Mouse (Mus musculus): ENCODE results near the gene Jak1.

Gene Jak1

DNA sequence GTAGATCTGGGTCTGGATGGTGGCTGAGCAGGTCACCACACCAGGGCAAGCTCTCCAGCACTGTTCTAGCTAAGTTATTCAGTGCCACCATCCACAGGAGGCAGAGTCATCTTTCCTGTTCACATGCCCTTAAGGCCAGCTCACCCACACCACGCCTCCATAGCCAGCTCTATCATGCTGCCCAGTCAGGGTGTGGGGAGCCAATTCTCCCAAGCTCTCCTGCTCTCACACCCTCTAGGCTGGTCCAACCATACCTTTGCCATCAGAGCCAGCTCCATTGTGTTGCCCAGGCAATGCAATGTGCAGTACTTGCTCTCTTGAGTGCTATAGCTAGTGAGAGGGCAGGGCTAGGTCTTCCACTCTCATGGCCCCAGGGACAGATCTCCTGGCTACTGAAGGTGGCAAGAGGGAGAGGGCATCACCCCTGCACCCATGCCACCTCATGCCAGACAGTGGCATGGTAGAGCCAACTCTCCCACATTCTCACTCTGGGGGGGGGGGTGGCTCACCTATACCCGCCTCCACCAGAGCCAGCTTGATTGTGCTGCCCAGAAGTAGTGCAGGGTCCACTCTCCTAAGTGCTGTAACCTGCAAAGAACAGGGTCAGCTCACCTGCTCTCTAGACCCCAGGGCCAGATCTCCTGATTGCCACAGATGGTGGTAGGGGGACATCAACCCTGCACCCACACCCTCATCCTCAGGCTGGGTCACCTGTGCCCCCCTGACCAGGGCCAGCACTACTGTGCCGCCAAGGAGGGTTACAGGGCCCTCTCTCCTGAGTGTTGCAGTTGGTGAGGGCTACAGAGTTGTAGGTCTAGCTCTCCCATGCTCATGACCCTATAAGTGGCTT is 25.5 kb downstream of the Jak1 start:
- no peak for DNase-seq (ENCODE audit: extremely low spot score, low spot score)

DNA sequence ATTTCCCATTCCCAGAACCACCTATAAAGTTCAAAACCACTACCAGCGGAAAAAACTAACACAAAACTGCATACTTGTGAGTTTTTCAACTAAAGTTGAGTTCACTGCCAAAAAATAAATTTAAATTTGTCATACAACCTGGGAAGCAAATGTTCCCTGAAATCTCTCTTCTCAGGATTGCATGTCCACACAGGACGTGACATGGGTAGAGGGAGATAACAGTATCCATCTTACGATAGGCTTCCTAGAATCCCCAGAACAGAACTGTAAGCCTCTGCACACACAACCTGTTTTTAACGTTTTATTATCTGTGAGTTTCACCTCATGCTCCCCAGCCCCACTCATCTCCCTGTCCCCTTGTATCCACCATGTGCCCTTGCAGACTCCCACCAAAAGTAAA is 26.5 kb downstream of the Jak1 start:
- DNase-seq (ENCODE audit: extremely low spot score, low spot score) = no peak

DNA sequence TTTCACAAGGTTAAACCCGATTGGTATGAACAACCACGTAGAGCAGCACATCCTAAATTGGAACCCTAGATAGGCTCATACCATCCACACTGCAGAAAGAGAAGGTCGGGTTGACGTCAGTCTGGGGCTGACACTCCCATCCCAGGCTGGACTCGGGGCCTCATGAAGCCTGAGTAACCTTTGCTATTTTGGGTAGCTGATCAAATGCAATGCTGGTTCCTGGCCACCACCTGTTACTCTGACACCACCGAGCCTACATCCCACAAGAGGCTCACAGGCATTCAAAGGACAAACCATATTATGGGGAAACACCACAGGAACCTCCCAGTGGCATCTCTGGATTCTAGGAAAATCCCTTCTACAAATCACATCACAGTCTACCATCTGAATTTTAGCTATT is 28.3 kb downstream of the Jak1 start:
- DNase-seq (ENCODE audit: extremely low spot score, low spot score) = no peak

DNA sequence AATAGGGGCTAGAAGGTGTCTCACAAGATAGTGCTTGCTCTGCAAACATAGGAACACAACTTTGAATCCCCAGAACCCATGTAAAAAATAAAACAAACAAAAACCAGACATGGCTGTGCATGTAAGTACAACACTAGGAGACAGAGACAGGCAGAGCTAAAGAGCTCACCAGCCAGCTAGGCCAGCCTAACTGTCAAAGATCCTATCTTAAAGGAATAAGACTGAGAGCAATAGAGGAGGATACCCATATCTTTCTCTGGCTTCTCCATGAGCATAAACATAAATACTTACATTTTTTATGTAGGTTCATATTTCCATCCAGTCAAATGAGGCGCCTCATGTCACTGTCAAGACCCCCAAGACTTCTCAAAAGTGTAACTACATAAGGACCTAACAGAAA is 29.1 kb downstream of the Jak1 start:
- no peak for DNase-seq (ENCODE audit: extremely low spot score, low spot score)

DNA sequence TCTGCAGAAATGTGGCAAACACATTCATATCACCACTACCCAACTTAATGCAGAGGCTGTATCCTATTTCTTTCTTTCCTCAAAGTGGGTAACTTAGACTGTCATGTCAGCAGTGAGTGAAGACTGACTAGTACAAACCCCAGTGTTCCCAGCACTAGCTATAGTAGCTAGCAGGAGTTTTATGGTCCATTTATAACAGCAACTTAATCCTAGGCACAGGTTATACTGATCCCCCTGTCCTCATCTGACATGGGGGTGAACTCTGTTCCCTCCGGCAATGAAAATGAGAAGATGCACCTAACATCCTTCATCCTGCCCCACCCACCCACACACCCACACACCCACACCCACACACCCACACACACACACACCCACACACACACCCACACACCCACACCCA is 30.3 kb downstream of the Jak1 start:
- no peak for DNase-seq (ENCODE audit: extremely low spot score, low spot score)

DNA sequence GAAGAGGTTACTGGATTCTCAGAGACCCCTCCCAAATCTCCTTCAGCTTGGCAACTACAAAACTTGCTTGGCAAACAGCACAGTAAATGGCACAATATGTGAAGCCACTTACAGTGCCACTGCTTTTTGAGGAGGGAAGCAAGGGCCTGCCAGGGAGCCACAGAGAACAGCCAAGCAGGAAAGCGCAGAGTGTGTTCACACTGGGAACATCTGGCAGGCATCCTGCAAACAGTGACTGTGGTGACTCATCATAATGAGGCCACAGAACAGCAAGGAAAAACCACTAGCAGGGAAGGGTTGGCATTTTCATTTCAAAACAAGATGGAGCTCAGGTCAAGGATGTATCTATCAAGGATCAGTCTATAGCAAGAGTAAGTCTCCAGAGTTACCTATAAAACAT is 30.8 kb downstream of the Jak1 start:
- DNase-seq (ENCODE audit: extremely low spot score, low spot score) = no peak

DNA sequence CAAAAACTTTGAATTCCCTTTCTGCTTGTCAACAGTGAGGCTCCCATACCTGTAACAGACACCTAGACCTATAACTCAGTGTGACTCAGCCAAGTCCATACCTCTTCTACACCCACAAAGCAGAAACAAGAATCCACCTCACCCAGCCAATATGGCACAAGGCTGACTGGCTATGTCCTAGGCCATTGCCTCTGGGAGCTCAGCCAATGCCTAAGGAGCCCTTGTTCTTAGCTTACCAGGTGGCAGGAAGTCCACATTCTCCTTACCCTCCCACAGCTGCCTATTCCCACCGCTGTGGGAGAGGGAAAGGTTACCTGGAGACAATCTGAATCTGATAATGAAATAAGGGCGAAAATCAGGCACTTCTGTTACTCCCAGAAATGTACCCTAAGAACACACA is 34.5 kb downstream of the Jak1 start:
- DNase-seq (ENCODE audit: extremely low spot score, low spot score) = no peak

DNA sequence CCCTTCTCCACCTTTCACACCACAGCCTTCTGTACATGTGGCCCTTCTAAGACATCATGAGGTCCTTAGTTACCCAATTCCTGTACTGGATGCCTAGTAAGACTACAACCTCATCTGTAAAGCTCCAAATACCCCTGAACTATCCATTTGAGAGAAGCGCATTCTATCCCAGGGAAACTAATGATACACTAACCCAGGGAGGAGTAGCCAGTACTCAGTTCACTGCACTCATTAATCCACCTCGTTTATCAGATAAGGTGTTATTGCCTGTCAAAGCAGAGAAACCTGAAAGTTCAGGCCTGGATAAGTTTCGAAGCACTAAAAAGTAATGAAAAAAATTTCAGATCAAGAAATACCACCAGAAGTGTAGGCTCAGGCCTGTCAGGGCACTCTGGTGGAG is 37.7 kb downstream of the Jak1 start:
- no peak for DNase-seq (ENCODE audit: extremely low spot score, low spot score)

DNA sequence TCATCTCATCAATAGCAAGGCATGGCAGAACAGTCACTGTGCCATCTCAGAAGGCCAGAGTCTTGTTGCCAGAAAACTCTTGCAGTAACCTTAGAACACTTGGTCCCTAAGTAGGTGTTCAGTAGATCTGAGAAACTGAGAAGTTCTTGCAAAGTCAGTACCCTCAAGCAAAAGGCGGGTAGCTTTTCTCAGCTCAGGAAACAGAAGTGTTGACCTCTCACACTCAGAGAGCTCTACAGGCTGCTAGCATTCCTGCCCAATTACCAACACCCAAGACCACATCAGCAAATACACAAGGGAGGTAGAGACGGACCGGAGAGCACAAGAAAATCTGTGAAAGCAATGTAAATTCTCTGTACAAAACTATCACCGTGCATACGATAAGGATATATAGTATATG is 39.1 kb downstream of the Jak1 start:
- DNase-seq (ENCODE audit: extremely low spot score, low spot score) = no peak

DNA sequence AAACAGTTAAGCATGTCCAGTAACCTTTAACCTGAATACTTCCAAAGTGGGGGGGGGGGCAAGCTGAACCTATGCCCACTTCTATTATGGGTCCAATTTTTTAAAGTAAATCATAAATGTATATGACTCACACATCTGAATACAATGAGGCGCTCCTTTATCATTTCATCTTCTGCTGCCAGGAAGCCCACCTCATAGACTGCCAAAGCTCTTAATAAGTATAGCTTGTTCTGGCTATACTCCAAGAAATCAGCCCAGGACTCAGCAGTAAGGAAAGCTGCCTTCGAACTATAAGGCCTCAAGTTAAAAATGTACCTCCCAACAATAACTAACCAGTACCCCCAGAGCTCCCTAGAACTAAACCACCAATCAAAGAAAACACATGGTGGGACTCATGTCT is 44.1 kb downstream of the Jak1 start:
- DNase-seq (ENCODE audit: extremely low spot score, low spot score) = no peak

DNA sequence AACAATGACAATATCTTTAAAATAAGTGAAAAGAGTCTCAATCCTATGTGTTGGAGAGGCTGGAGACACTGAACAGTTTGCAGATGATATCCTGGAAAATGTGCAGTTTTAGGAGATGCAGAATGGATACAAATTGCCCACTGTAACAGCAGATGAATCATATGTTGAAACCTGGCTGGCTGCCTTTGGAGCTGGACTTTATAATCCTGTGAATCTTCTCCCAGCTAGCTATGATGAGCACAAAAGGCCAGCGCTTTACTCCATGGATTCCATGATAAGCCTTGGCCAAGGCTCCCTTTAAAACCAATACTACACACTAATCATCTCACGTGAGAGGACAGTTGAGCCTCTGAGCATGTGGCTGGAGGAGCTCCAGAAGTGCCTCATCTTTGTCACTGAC is 45.2 kb downstream of the Jak1 start:
- DNase-seq (ENCODE audit: extremely low spot score, low spot score) = no peak

DNA sequence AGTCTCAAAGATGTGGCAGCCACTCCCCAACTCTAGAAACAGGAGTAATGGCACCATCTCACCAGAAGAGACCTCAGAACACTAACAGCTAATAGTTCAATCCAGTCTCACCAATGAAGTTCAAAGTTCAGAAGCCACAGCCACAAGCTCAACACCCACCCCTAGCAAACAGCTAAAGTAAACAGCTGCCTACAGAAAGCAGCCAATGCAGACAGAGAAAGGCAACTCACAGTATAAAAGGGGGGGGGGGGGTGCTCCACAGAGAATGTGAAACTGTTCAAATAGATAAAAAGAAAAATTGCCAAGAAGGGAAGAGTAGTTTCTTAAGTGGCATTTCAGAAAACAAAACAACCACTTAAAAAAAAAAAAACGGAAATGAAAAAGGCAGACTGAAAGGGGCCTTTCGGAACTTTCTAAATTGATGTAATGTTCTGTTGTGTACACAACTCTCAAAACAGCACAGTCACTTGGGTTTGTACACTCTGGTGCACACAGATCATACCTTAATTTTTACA is 48.0 kb downstream of the Jak1 start:
- no peak for DNase-seq (ENCODE audit: extremely low spot score, low spot score)

DNA sequence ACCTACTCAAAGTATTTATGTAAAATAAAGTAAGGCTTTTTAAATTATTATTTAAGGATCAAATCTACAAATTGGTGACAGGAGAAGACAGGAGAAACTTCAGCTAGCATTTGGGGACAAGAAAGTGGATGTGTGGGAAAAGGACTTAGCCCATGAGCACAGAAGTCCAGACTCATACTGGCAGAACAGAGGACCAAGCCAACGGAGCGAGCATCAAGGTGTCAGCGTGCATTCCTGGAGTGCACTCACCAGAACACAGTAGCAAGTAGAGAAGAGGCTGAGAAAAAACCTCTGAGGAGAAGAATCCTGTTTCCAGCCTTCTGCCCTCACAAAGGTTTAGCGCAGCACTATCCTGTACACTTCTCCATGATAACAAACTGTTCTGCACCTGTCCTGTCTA is 48.8 kb downstream of the Jak1 start:
- no peak for DNase-seq (ENCODE audit: extremely low spot score, low spot score)

DNA sequence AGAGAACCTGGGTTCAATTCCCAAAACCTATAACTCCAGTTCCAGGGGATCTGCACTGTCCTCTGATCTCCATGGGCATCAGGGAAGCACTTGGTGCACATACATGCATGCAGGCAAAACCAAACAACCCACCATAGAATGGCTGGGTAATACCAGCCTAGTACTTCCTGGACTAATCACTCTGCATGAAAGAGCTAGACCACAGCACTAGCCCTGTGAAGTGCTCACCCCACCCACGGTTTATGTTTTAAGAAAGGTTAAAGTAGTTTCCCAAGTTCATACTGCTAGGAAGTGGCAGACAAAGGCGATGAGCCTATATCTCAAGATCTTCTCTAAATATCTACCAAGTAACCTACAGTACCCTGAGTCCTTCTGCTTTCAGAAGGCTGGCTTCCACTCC is 51.6 kb downstream of the Jak1 start:
- no peak for DNase-seq (ENCODE audit: extremely low spot score, low spot score)

DNA sequence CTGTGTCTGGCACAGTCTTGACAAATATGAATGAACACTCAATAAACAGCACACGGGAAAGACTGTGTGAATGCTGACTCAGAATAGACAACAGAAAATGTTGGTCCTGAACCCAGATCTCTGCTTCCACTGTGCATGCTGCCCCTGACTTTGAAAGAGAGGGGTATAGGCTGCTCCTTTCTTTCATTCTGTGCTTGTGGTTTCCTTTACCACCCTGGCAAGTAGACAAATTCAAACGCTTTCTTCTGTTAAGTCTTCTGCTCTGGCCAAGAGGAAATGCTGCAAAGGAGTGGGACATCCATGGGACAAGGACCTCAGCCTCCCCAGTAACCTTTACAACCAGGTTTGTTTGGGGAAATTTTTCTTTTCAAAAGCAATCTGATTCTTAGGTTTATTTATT is 57.6 kb downstream of the Jak1 start:
- DNase-seq (ENCODE audit: extremely low spot score, low spot score) = no peak

DNA sequence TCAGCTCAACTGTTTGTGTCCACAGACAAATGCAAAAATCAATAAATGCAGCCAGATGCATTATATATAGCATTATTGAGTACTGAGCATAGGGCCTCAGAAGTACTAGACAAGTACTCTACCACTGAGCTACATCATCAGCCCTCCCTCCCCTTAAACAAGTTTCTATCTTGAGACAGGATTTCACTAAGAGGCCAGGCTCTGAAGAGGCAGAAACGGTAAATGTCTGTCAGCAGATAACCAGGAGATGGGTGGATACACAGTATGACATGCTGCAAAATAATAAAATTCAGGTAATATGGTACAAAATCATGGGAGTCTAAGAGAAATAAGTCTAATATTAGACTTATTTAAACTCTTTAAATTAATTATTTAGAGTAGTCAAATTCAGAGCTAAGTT is 61.6 kb downstream of the Jak1 start:
- DNase-seq (ENCODE audit: extremely low spot score, low spot score) = no peak

DNA sequence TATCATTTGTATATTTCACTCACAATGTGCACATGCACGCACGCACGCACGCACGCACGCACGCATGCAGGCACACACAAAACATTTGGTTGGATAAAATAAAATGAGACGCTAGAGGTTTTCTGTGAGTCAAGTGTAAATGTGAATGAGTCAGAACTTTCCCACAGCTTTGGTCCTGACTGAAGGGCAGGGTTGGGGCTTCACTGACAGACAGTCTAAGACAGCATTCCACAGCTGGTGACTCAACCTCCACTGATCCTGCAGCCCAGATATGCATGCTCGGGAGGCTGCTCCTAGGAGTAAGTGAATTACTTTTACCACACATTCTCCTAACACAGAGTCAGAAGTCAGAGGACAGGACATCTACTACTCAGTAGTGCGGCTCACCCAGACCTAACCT is 62.5 kb downstream of the Jak1 start:
- DNase-seq (ENCODE audit: extremely low spot score, low spot score) = no peak

DNA sequence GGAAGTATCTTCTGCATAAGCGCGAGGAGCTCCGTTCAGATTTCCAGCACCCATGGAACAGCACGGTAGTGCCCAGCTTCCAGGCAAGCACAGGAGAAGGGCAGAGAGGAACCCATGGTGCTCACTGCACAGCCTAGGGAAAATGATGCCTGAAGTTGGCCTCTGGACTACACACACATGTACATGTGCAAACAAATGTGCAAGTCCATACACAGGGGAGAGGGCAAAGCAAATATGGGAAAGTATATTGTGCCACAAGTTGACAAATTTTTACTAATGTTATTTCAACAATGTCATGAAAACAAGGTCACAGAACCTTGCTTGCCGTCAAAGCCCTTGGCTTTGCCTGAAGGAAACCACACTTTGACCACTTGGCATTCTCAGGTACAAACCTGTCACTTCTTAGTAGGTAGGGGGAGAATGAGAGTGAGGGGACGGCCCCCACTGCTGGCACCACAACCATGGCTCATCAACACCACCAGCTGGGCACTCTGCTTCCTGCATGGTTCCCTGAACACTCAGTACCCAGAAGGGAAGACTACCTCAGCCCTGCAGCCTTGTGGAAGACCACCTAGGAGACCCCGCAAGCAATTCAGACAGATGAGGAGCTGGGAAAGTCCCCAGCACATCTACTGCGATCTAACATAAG is 65.5 kb downstream of the Jak1 start:
- no peak for DNase-seq (ENCODE audit: extremely low spot score, low spot score)

DNA sequence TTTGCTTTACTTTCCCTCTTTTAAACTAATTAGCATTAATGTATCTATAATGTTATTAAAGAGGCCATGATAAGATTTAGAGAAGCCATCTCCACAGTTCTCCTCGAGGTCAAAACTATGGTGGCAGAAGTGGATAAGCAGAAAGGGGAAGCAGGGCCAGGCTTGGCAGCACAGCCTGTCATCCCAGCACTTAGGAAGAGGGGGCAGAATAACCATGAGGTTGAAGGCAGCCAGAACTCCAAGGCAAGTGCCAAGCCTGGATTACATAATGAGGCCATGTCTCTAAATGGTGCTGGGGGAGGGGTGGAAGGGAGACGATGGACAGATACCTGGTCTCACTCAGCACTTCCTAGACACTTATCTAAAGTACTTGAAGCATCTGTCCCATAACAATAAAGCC is 66.7 kb downstream of the Jak1 start:
- DNase-seq (ENCODE audit: extremely low spot score, low spot score) = no peak

DNA sequence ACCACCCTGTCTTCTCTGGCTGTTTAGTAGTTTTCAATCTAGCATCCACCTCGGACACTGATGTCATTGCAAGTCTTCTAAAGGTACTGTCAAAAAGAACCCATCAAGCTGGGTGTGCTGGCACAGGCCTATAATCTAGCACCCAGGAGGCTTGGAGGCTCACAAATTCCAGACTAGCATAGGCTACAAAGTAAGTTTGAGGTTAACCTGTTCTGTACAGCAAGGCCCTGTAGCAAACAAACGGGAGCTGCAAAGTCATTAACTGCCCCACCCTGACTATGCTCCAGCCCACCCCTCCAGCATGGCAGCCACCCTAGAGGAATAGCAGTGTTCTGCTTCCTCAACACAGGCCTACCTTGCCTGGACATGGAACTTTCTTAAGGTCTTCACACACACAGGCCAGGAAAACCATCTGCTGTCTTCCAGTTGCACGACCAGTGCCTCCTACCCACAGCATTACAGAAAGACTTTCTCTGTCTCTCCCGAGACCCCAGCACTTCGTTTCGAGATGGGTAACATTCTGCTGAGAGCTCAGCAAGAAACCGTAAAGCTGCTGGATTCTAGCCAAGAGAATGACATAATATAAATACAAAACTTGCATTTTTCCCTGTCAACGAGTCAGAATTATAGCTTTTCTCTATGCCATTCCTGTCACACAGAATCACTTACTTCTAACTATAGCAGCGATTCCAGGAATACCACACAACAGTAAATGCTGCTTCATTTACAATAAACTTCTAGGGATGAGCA is 67.5 kb downstream of the Jak1 start:
- DNase-seq (ENCODE audit: extremely low spot score, low spot score) = no peak

DNA sequence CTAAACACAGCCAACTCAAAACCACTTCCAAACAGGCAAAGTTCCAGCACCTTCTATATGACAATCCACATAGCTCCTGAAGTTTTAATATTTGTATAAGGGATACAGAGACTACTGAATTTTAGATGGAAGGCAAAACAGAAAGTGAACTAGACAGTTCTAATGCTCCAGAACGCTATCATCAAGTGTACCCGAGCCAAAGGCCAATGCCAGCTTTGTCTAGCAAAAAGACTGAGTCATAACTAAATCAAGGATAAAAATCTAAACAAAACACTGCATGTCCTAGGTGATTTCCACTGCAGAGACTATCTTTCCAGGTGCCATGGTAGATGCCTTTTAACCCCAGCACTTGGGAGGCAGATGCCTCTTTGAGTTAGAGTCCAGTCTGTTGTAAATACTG is 68.7 kb downstream of the Jak1 start:
- no peak for DNase-seq (ENCODE audit: extremely low spot score, low spot score)

DNA sequence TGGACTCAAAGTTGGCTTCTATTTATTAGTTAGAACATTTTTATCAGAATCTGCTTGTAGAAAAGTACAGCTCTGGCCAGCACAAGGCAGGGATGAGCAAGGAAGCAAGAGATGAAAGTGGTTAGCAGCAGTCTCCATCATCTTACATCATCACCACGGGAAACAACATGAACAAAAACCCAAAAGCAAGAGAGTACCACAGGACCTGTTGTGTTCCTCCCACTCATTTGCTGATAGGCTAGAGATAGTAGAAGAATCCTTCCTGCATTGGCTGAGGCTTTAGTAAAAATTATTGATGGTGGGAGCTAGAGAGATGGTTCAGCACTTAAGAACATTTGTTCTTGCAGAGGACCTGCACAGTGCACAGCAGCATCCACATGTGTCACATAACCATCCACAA is 70.9 kb downstream of the Jak1 start:
- no peak for DNase-seq (ENCODE audit: extremely low spot score, low spot score)
